Mouse (Mus musculus): ENCODE results near the gene C2cd2l. TPM values are rescaled to one million over a fixed set of nuclear protein-coding genes. Genes with fewer than 3 reads are reported as not detected.

C2cd2l gene
- 19.9 and 22.4 TPM in 2 replicates for polyA plus RNA-seq (2012; rRNA removed)

GRCm38 (mm10) chr9:44319887-44320798, at the start of gene C2cd2l:
C2cd2l (minus strand) TSS chr9:44320285.

GRCm38 (mm10) chr9:44361190-44361917, 41.3 kb upstream of the C2cd2l start, which contains the start of gene Vps11:
Vps11 (minus strand) TSS chr9:44361670.

GRCm38 (mm10) chr9:44343781-44344421, 23.8 kb upstream of the C2cd2l start, which contains the start of gene Hmbs:
Hmbs (minus strand) TSS chr9:44344228.

GRCm38 (mm10) chr9:44334396-44335330, 14.6 kb upstream of the C2cd2l start, which contains the start of gene H2afx:
H2afx (plus strand) TSS chr9:44334694.

GRCm38 (mm10) chr9:44325768-44326370, 5.8 kb upstream of the C2cd2l start, which contains the start of gene Dpagt1:
Dpagt1 (plus strand) TSS chr9:44326019.

GRCm38 (mm10) chr9:44305466-44306079, 14.5 kb downstream of the C2cd2l start, which contains the start of gene Hinfp:
Hinfp (minus strand) TSS chr9:44305671.

GRCm38 (mm10) chr9:44288076-44288958, 31.8 kb downstream of the C2cd2l start, which contains the start of gene Abcg4:
Abcg4 (minus strand) TSS chr9:44288615.

GRCm38 (mm10) chr9:44268432-44268831, 51.7 kb downstream of the C2cd2l start, which contains the start of gene Nlrx1:
Nlrx1 (minus strand) TSS chr9:44268599.

Other genes with a start within 250 kb of the C2cd2l start
- 0.17 and 0.26 TPM in 2 replicates for gene Mfrp, start 218.6 kb downstream of the C2cd2l start, polyA plus RNA-seq (2012; rRNA removed)
- gene C1qtnf5, start 213.0 kb downstream of the C2cd2l start, polyA plus RNA-seq (2012; rRNA removed) = 0.67 and 1.6 TPM in 2 replicates
- gene Gm49380, start 206.8 kb downstream of the C2cd2l start, polyA plus RNA-seq (2012; rRNA removed) = 0.31 and 0.55 TPM in 2 replicates
- gene Rnf26, start 206.8 kb downstream of the C2cd2l start, polyA plus RNA-seq (2012; rRNA removed) = 46.4 and 52.6 TPM in 2 replicates
- 22.7 and 32.7 TPM in 2 replicates for gene Mcam, start 185.8 kb downstream of the C2cd2l start, polyA plus RNA-seq (2012; rRNA removed)
- gene Cbl, start 86.2 kb downstream of the C2cd2l start, polyA plus RNA-seq (2012; rRNA removed) = 19.7 and 24.1 TPM in 2 replicates
- 0.05 and 0.14 TPM in 2 replicates for gene Ccdc153, start 79.6 kb downstream of the C2cd2l start, polyA plus RNA-seq (2012; rRNA removed)
- 0.20 and 0.31 TPM in 2 replicates for gene Pdzd3, start 68.8 kb downstream of the C2cd2l start, polyA plus RNA-seq (2012; rRNA removed)
- 2.0 and 2.4 TPM in 2 replicates for gene Nlrx1, start 51.7 kb downstream of the C2cd2l start, polyA plus RNA-seq (2012; rRNA removed)
- gene Abcg4, start 31.7 kb downstream of the C2cd2l start, polyA plus RNA-seq (2012; rRNA removed) = 19.3 and 19.5 TPM in 2 replicates
- gene Hinfp, start 14.6 kb downstream of the C2cd2l start, polyA plus RNA-seq (2012; rRNA removed) = 38.6 and 43.6 TPM in 2 replicates
- gene Dpagt1, start 5.7 kb upstream of the C2cd2l start, polyA plus RNA-seq (2012; rRNA removed) = 20.6 and 44.7 TPM in 2 replicates
- gene H2afx, start 14.4 kb upstream of the C2cd2l start, polyA plus RNA-seq (2012; rRNA removed) = 292 and 369 TPM in 2 replicates
- gene Hmbs, start 23.9 kb upstream of the C2cd2l start, polyA plus RNA-seq (2012; rRNA removed) = 111 and 135 TPM in 2 replicates
- gene Vps11, start 41.4 kb upstream of the C2cd2l start, polyA plus RNA-seq (2012; rRNA removed) = 24.8 and 28.6 TPM in 2 replicates
- gene Hyou1, start 59.2 kb upstream of the C2cd2l start, polyA plus RNA-seq (2012; rRNA removed) = 59.1 and 68.3 TPM in 2 replicates
- gene Slc37a4, start 76.6 kb upstream of the C2cd2l start, polyA plus RNA-seq (2012; rRNA removed) = 20.2 TPM in 2 replicates
- 853 and 1,290 TPM in 2 replicates for gene Rps25, start 86.9 kb upstream of the C2cd2l start, polyA plus RNA-seq (2012; rRNA removed)
- 123 and 141 TPM in 2 replicates for gene Trappc4, start 87.3 kb upstream of the C2cd2l start, polyA plus RNA-seq (2012; rRNA removed)
- 37.0 and 40.8 TPM in 2 replicates for gene Ccdc84, start 98.3 kb upstream of the C2cd2l start, polyA plus RNA-seq (2012; rRNA removed)
- not detected in 2 replicates for gene Foxr1, start 120.9 kb upstream of the C2cd2l start, polyA plus RNA-seq (2012; rRNA removed)
- gene Upk2, start 134.7 kb upstream of the C2cd2l start, polyA plus RNA-seq (2012; rRNA removed) = 0.11 and 0.43 TPM in 2 replicates
- gene Bcl9l, start 162.5 kb upstream of the C2cd2l start, polyA plus RNA-seq (2012; rRNA removed) = 15.7 and 19.1 TPM in 2 replicates
- gene Cxcr5, start 241.6 kb upstream of the C2cd2l start, polyA plus RNA-seq (2012; rRNA removed) = not detected in 2 replicates